10 mouse cellular contexts compared by ENCODE assay signal in genomic region chr10:43475376-43475775, GRCm38 (mm10). TPM values are rescaled to one million over a fixed set of nuclear protein-coding genes. Genes with fewer than 3 reads are reported as not detected.
DNase-seq lines count a peak whose midpoint lies in the region; ATAC-seq and TF ChIP-seq lines count a peak whose summit lies in the region.
"Had no signal": no experiment of that assay in that cellular context is flagged by ENCODE, and none has a peak within 500 bp of the region (broad histone marks: within the 10 kb centered on the region; RNA-seq: fewer than 3 reads in every experiment).

No protein-coding gene starts in this region.

- TF ChIP-seq CTCF in kidney, postnatal 0 days (IDR thresholded peaks at IDR 0.05; ENCODE audit: low read depth): peak; percentile 67
- TF ChIP-seq CTCF in ES-Bruce4 (IDR thresholded peaks at IDR 0.05; ENCODE audit: low read depth, low read length): peak; percentile 37
- peak; percentile 54; the same call in 1 of the 2 replicates for TF ChIP-seq CTCF in liver, embryonic 14.5 days (IDR thresholded peaks at IDR 0.05; ENCODE audit: low read depth)

- H3K27ac ChIP-seq in kidney, postnatal 0 days: no peak overlapping the region
- no peak overlapping the region for H3K27ac ChIP-seq in kidney, embryonic 14.5 days (ENCODE audit: low read depth, low read length)
- peak overlapping the region; percentile 77 for H3K27ac ChIP-seq in ES-Bruce4 (ENCODE audit: insufficient read depth, low read length)
- no peak overlapping the region for H3K27ac ChIP-seq in liver, embryonic 14.5 days
- no peak overlapping the region for H3K27ac ChIP-seq in intestine, embryonic 16.5 days (ENCODE audit: low read length)
- H3K27ac ChIP-seq: hindbrain, embryonic 15.5 days; lung, embryonic 15.5 days had no signal

- no peak overlapping the region for H3K4me2 ChIP-seq in kidney, postnatal 0 days (ENCODE audit: low read length)
- no peak overlapping the region for H3K4me2 ChIP-seq in kidney, embryonic 14.5 days (replicated peaks; ENCODE audit: low read depth, low read length)
- H3K4me2 ChIP-seq in liver, embryonic 14.5 days (ENCODE audit: low read depth): no peak overlapping the region
- no peak overlapping the region for H3K4me2 ChIP-seq in intestine, embryonic 16.5 days (ENCODE audit: low read depth, low read length)
- H3K4me2 ChIP-seq: hindbrain, embryonic 15.5 days; lung, embryonic 15.5 days had no signal

- TF ChIP-seq POLR2A in ES-Bruce4 (IDR thresholded peaks at IDR 0.05; ENCODE audit: insufficient read depth, low read length): no peak

- DNase-seq in CD4-positive, CD25-positive, alpha-beta regulatory T cell, adult 2 months (ENCODE audit: low read depth, low spot score): peak; percentile 66
- no peak for DNase-seq in kidney, postnatal 0 days (ENCODE audit: low spot score)
- no peak for DNase-seq in liver, embryonic 14.5 days (ENCODE audit: low read depth in 3 of 3, low spot score in 3 of 3)

- no peaks in the 10 kb centered on the region for H3K27me3 ChIP-seq in kidney, postnatal 0 days (ENCODE audit: insufficient read depth, low read length)
- no peaks in the 10 kb centered on the region for H3K27me3 ChIP-seq in kidney, embryonic 14.5 days (ENCODE audit: control insufficient read depth, insufficient read depth, low read length)
- no peaks in the 10 kb centered on the region for H3K27me3 ChIP-seq in ES-Bruce4 (ENCODE audit: control insufficient read depth, insufficient read depth, low read length, poor library complexity, severe bottlenecking)
- H3K27me3 ChIP-seq in liver, embryonic 14.5 days (ENCODE audit: control insufficient read depth, insufficient read depth, low read length): no peaks in the 10 kb centered on the region
- no peaks in the 10 kb centered on the region for H3K27me3 ChIP-seq in intestine, embryonic 16.5 days (replicated peaks; ENCODE audit: control insufficient read depth, insufficient read depth, low read length)
- H3K27me3 ChIP-seq: hindbrain, embryonic 15.5 days; lung, embryonic 15.5 days had no signal

- H3K4me3 ChIP-seq in kidney, postnatal 0 days (replicated peaks; ENCODE audit: low read depth, low read length): no peak overlapping the region
- no peak overlapping the region for H3K4me3 ChIP-seq in kidney, embryonic 14.5 days (ENCODE audit: low read length)
- no peak overlapping the region for H3K4me3 ChIP-seq in ES-Bruce4 (ENCODE audit: low read depth, low read length)
- no peak overlapping the region for H3K4me3 ChIP-seq in liver, embryonic 14.5 days (ENCODE audit: insufficient read depth in 1 of 2, low read depth in 2 of 2, low read length in 2 of 2)
- no peak overlapping the region for H3K4me3 ChIP-seq in intestine, embryonic 16.5 days (ENCODE audit: low read length)
- H3K4me3 ChIP-seq: hindbrain, embryonic 15.5 days; lung, embryonic 15.5 days had no signal

- peaks cover 6% of the 10 kb centered on the region; the same call in 1 of the 2 replicates for H3K4me1 ChIP-seq in kidney, postnatal 0 days (replicated peaks; ENCODE audit: insufficient read depth, low read length)
- H3K4me1 ChIP-seq in kidney, embryonic 14.5 days (ENCODE audit: control insufficient read depth, insufficient read depth, low read length): no peaks in the 10 kb centered on the region; the same call in 1 of the 2 replicates
- H3K4me1 ChIP-seq in ES-Bruce4 (ENCODE audit: control insufficient read depth, insufficient read depth, low read length): peaks cover 6% of the 10 kb centered on the region
- peaks cover 3 to 10% of the 10 kb centered on the region in 2 experiments; a peak in 3 of 4 replicates for H3K4me1 ChIP-seq in liver, embryonic 14.5 days (replicated peaks; ENCODE audit: control insufficient read depth in 2 of 2, insufficient read depth in 2 of 2, low read length in 1 of 2)
- peaks cover 2% of the 10 kb centered on the region; the same call in 1 of the 2 replicates for H3K4me1 ChIP-seq in intestine, embryonic 16.5 days (ENCODE audit: control insufficient read depth, insufficient read depth, low read length)

- no peak for TF ChIP-seq EP300 in ES-Bruce4 (IDR thresholded peaks at IDR 0.05; ENCODE audit: insufficient read depth, low read depth, low read length)
- TF ChIP-seq EP300 in liver, embryonic 14.5 days (IDR thresholded peaks at IDR 0.05; ENCODE audit: low read depth): no peak

- no peaks in the 10 kb centered on the region for H3K36me3 ChIP-seq in kidney, postnatal 0 days (ENCODE audit: insufficient read depth, low read length)
- H3K36me3 ChIP-seq in kidney, embryonic 14.5 days (ENCODE audit: control insufficient read depth, insufficient read depth, low read length): no peaks in the 10 kb centered on the region
- H3K36me3 ChIP-seq in ES-Bruce4 (ENCODE audit: control insufficient read depth, insufficient read depth, low read length, poor library complexity, severe bottlenecking): no peaks in the 10 kb centered on the region
- H3K36me3 ChIP-seq in liver, embryonic 14.5 days (replicated peaks; ENCODE audit: control insufficient read depth, insufficient read depth, low read depth): no peaks in the 10 kb centered on the region
- H3K36me3 ChIP-seq in intestine, embryonic 16.5 days (ENCODE audit: control insufficient read depth, insufficient read depth, low read length): no peaks in the 10 kb centered on the region
- H3K36me3 ChIP-seq: hindbrain, embryonic 15.5 days; lung, embryonic 15.5 days had no signal

- no peak overlapping the region for H3K9ac ChIP-seq in kidney, postnatal 0 days (ENCODE audit: low read depth, low read length)
- H3K9ac ChIP-seq in kidney, embryonic 14.5 days (ENCODE audit: low read depth, low read length): no peak overlapping the region
- peak overlapping the region; percentile 55 for H3K9ac ChIP-seq in ES-Bruce4 (ENCODE audit: low read depth, poor library complexity, severe bottlenecking)
- H3K9ac ChIP-seq in liver, embryonic 14.5 days (replicated peaks): no peak overlapping the region
- H3K9ac ChIP-seq in intestine, embryonic 16.5 days (ENCODE audit: low read depth, low read length): no peak overlapping the region
- H3K9ac ChIP-seq: hindbrain, embryonic 15.5 days; lung, embryonic 15.5 days had no signal

- ATAC-seq in CD4-positive, CD25-positive, alpha-beta regulatory T cell, adult 4 months: no peak
- ATAC-seq in kidney, postnatal 0 days (replicated peaks; ENCODE audit: low FRiP score, low read depth): no peak
- ATAC-seq in kidney, embryonic 14.5 days (ENCODE audit: low FRiP score, low TSS enrichment): no peak
- ATAC-seq in liver, embryonic 14.5 days (ENCODE audit: insufficient read depth): no peak
- ATAC-seq in megakaryocyte, adult 5-6 weeks (ENCODE audit: poor library complexity, severe bottlenecking): no peak
- ATAC-seq in intestine, embryonic 16.5 days: no peak

- no peaks in the 10 kb centered on the region for H3K9me3 ChIP-seq in kidney, postnatal 0 days (replicated peaks; ENCODE audit: low read length)
- no peaks in the 10 kb centered on the region for H3K9me3 ChIP-seq in kidney, embryonic 14.5 days (ENCODE audit: control insufficient read depth, low read length)
- H3K9me3 ChIP-seq in ES-Bruce4 (replicated peaks; ENCODE audit: control insufficient read depth, insufficient read depth, low read length, poor library complexity, severe bottlenecking): no peaks in the 10 kb centered on the region
- no peaks in the 10 kb centered on the region for H3K9me3 ChIP-seq in liver, embryonic 14.5 days (ENCODE audit: control insufficient read depth, low read length)
- no peaks in the 10 kb centered on the region for H3K9me3 ChIP-seq in intestine, embryonic 16.5 days (ENCODE audit: control insufficient read depth, low read length)
- H3K9me3 ChIP-seq: hindbrain, embryonic 15.5 days; lung, embryonic 15.5 days had no signal

- WGBS in kidney, postnatal 0 days: 54% methylated on average over 4 of the region's 4 CpGs
- 68% methylated on average over 4 of the region's 4 CpGs for WGBS in kidney, embryonic 14.5 days
- WGBS in liver, embryonic 14.5 days (ENCODE audit: insufficient replicate concordance): 22% methylated on average over 4 of the region's 4 CpGs
- 59% methylated on average over 4 of the region's 4 CpGs for WGBS in intestine, embryonic 16.5 days

RNA-seq across cellular contexts. Expression of gene Bend3, which starts 3.3 kb away (rescaled TPM):
- polyA plus RNA-seq in CD4-positive, CD25-positive, alpha-beta regulatory T cell, adult 4 months (2017; shearing (Covaris generic)): under 1 TPM; 0.48 to 0.91 TPM
- polyA plus RNA-seq in kidney, postnatal 0 days (2015; fragmentation: Nextera tagmentation; extraction: Ambion mirVana): 2.8 TPM in 2 replicates
- polyA plus RNA-seq in kidney, embryonic 14.5 days (2014; fragmentation: Nextera tagmentation; extraction: Ambion mirVana): 8.4 and 8.9 TPM in 2 replicates
- 18.2 and 18.9 TPM in 2 replicates for polyA plus RNA-seq in ES-Bruce4 (2011; ENCODE audit: insufficient read depth, insufficient read length, low read depth, missing spikeins)
- polyA plus RNA-seq in liver, embryonic 14.5 days (2012; rRNA removed): 2.0 and 2.1 TPM in 2 replicates
- polyA plus RNA-seq in liver, embryonic 14.5 days (2014; fragmentation: Nextera tagmentation; extraction: Ambion mirVana): 1.2 and 1.3 TPM in 2 replicates
- 1.5 and 2.4 TPM in 2 replicates for total RNA-seq in megakaryocyte, adult 5-6 weeks (2015)
- 0.84 and 1.1 TPM in 2 replicates for total RNA-seq in megakaryocyte, adult 5-6 weeks (2017)
- polyA plus RNA-seq in intestine, embryonic 16.5 days (2015; fragmentation: Nextera tagmentation; extraction: Ambion mirVana): 2.1 and 2.2 TPM in 2 replicates

RNA-seq across cellular contexts. Expression of gene Gm9803, which starts 48.5 kb away (rescaled TPM):
- 10 to 100 TPM; 28.0 to 34.3 TPM for polyA plus RNA-seq in CD4-positive, CD25-positive, alpha-beta regulatory T cell, adult 4 months (2017; shearing (Covaris generic))
- 11.8 and 17.4 TPM in 2 replicates for polyA plus RNA-seq in kidney, postnatal 0 days (2015; fragmentation: Nextera tagmentation; extraction: Ambion mirVana)
- polyA plus RNA-seq in kidney, embryonic 14.5 days (2014; fragmentation: Nextera tagmentation; extraction: Ambion mirVana): 10.1 and 11.9 TPM in 2 replicates
- 28.5 and 40.0 TPM in 2 replicates for polyA plus RNA-seq in ES-Bruce4 (2011; ENCODE audit: insufficient read depth, insufficient read length, low read depth, missing spikeins)
- 12.3 and 14.7 TPM in 2 replicates for polyA plus RNA-seq in liver, embryonic 14.5 days (2012; rRNA removed)
- 8.5 and 10.0 TPM in 2 replicates for polyA plus RNA-seq in liver, embryonic 14.5 days (2014; fragmentation: Nextera tagmentation; extraction: Ambion mirVana)
- 3.6 and 6.0 TPM in 2 replicates for total RNA-seq in megakaryocyte, adult 5-6 weeks (2015)
- 1.7 and 2.1 TPM in 2 replicates for total RNA-seq in megakaryocyte, adult 5-6 weeks (2017)
- 3.8 and 12.6 TPM in 2 replicates for polyA plus RNA-seq in intestine, embryonic 16.5 days (2015; fragmentation: Nextera tagmentation; extraction: Ambion mirVana)
